Mouse (Mus musculus): ENCODE measurements around the gene Rps18.
A peak's percentile ranks its signal among the peaks of the same experiment; 100 is the strongest.
"Not testable (repeated sequence)": the region's sequence is repeated elsewhere in the genome, so short reads cannot be mapped to it uniquely, and the experiment has no call there.

Rps18 gene

GRCm38 (mm10) chr17:33955555-33956214 lies at the start of gene Rps18, which contains the start of gene Vps52:
Gene Rps18 (minus strand): TSS chr17:33956001.
Gene Vps52 (plus strand): TSS chr17:33955812.
- DNase-seq = peak; percentile 98

- DNase-seq = peak; percentile 57
Observed at GRCm38 (mm10) chr17:34003426-34003825, 47.6 kb upstream of the Rps18 start.

GRCm38 (mm10) chr17:34000796-34001195 lies 45.0 kb upstream of the Rps18 start:
- not testable (repeated sequence) for DNase-seq

GRCm38 (mm10) chr17:34000150-34000537 lies 44.3 kb upstream of the Rps18 start, which contains the start of gene H2-K1:
Gene H2-K1 (minus strand): TSS chr17:34000347.
- peak; percentile 98 for DNase-seq

- peak; percentile 53 for DNase-seq
Observed at GRCm38 (mm10) chr17:33999341-34000149, 43.7 kb upstream of the Rps18 start.

- DNase-seq = not testable (repeated sequence)
Observed at GRCm38 (mm10) chr17:33998697-33999096, 42.9 kb upstream of the Rps18 start.

- DNase-seq = not testable (repeated sequence)
Observed at GRCm38 (mm10) chr17:33997025-33997424, 41.2 kb upstream of the Rps18 start.

- no peak for DNase-seq
Observed at GRCm38 (mm10) chr17:33995651-33996050, 39.9 kb upstream of the Rps18 start.

GRCm38 (mm10) chr17:33994959-33995358 lies 39.2 kb upstream of the Rps18 start:
- no peak for DNase-seq

GRCm38 (mm10) chr17:33991788-33992664 lies 36.2 kb upstream of the Rps18 start:
- DNase-seq = peak; percentile 80

GRCm38 (mm10) chr17:33982136-33982535 lies 26.3 kb upstream of the Rps18 start:
- peak; percentile 77 for DNase-seq

- DNase-seq = peak; percentile 97
Observed at GRCm38 (mm10) chr17:33981192-33981909, 25.6 kb upstream of the Rps18 start.

- DNase-seq = no peak
Observed at GRCm38 (mm10) chr17:33980181-33981035, 24.6 kb upstream of the Rps18 start.

GRCm38 (mm10) chr17:33979512-33980050 lies 23.8 kb upstream of the Rps18 start:
- no peak for DNase-seq

GRCm38 (mm10) chr17:33978631-33979031 lies 22.8 kb upstream of the Rps18 start:
- DNase-seq = peak; percentile 94

- DNase-seq = no peak
Observed at GRCm38 (mm10) chr17:33977861-33978557, 22.2 kb upstream of the Rps18 start.

GRCm38 (mm10) chr17:33973572-33973971 lies 17.8 kb upstream of the Rps18 start:
- DNase-seq = no peak

GRCm38 (mm10) chr17:33972691-33973090 lies 16.9 kb upstream of the Rps18 start:
- DNase-seq = no peak

- DNase-seq = peak; percentile 33
Observed at GRCm38 (mm10) chr17:33969394-33969793, 13.6 kb upstream of the Rps18 start.

GRCm38 (mm10) chr17:33968927-33969326 lies 13.1 kb upstream of the Rps18 start:
- peak; percentile 83 for DNase-seq

Measured in lung, postnatal 36 days (tissue).